Mouse (Mus musculus): ENCODE results near the gene Sema5a.

- TF ChIP-seq CTCF (IDR thresholded peaks at IDR 0.05; ENCODE audit: control insufficient read depth, insufficient read depth, insufficient read length) (no peak), CEBPB (IDR thresholded peaks at IDR 0.05; ENCODE audit: low read depth) (no peak), MYOD1 (IDR thresholded peaks at IDR 0.05; ENCODE audit: control insufficient read depth, insufficient read length, low read depth) (no peak), MAX (IDR thresholded peaks at IDR 0.05) (no peak), MYOG (IDR thresholded peaks at IDR 0.05; ENCODE audit: control insufficient read depth, extremely low read depth, insufficient read length) (no peak), USF1 (IDR thresholded peaks at IDR 0.05; ENCODE audit: low read depth) (no peak)
These were observed 182.7 kb downstream of the Sema5a start for GRCm38 (mm10) chr15:32427188-32427924.
